Mouse (Mus musculus) retina, postnatal 7 days (tissue): ENCODE measurements around the gene Hist1h2bh.

Experiments
- DNase-seq: peaks from one replicate; pipeline ENCODE4 v3.0.0-alpha.2; 2012; ENCODE audit warnings: low read depth, low spot score

The Hist1h2bh gene

GRCm38 (mm10) chr13:23530901-23531875, 12.0 kb downstream of the Hist1h2bh start, which contains the start of gene Hist1h4h:
Hist1h4h (plus strand) TSS chr13:23531050.
- DNase-seq: peak; percentile 92

- DNase-seq: no peak
Measured at GRCm38 (mm10) chr13:23530181-23530900, 12.9 kb downstream of the Hist1h2bh start.

- no peak for DNase-seq
Measured at GRCm38 (mm10) chr13:23529480-23530165, 13.6 kb downstream of the Hist1h2bh start.

GRCm38 (mm10) chr13:23529005-23529404, 14.2 kb downstream of the Hist1h2bh start:
- DNase-seq: no peak

GRCm38 (mm10) chr13:23526312-23526711, 16.9 kb downstream of the Hist1h2bh start:
- peak; percentile 93 for DNase-seq

- DNase-seq: no peak
Measured at GRCm38 (mm10) chr13:23525901-23526300, 17.3 kb downstream of the Hist1h2bh start.

GRCm38 (mm10) chr13:23524654-23525053, 18.5 kb downstream of the Hist1h2bh start:
- DNase-seq: no peak

GRCm38 (mm10) chr13:23523976-23524375, 19.2 kb downstream of the Hist1h2bh start:
- DNase-seq: no peak

- DNase-seq: no peak
Measured at GRCm38 (mm10) chr13:23521703-23522102, 21.5 kb downstream of the Hist1h2bh start.

- DNase-seq: no peak
Measured at GRCm38 (mm10) chr13:23519416-23519815, 23.8 kb downstream of the Hist1h2bh start.

GRCm38 (mm10) chr13:23518885-23519284, 24.3 kb downstream of the Hist1h2bh start:
- DNase-seq: peak; percentile 74

GRCm38 (mm10) chr13:23518295-23518603, 24.9 kb downstream of the Hist1h2bh start:
- no peak for DNase-seq

- DNase-seq: no peak
Measured at GRCm38 (mm10) chr13:23517603-23518294, 25.4 kb downstream of the Hist1h2bh start.

- DNase-seq: peak; percentile 74
Measured at GRCm38 (mm10) chr13:23516822-23517602, 26.2 kb downstream of the Hist1h2bh start.

GRCm38 (mm10) chr13:23515826-23516620, 27.2 kb downstream of the Hist1h2bh start:
- DNase-seq: no peak

- no peak for DNase-seq
Measured at GRCm38 (mm10) chr13:23515281-23515680, 27.9 kb downstream of the Hist1h2bh start.

- no peak for DNase-seq
Measured at GRCm38 (mm10) chr13:23513517-23513916, 29.7 kb downstream of the Hist1h2bh start.

- DNase-seq: no peak
Measured at GRCm38 (mm10) chr13:23510127-23510526, 33.1 kb downstream of the Hist1h2bh start.

GRCm38 (mm10) chr13:23506819-23507515, 36.2 kb downstream of the Hist1h2bh start:
- DNase-seq: no peak
